Mouse (Mus musculus): ENCODE data around the gene Pmepa1. TPM values are rescaled to one million over a fixed set of nuclear protein-coding genes. Genes with fewer than 3 reads are reported as not detected.

The Pmepa1 gene
- polyA plus RNA-seq, 1 experiment from 2014 or later: 12.0 TPM

DNA sequence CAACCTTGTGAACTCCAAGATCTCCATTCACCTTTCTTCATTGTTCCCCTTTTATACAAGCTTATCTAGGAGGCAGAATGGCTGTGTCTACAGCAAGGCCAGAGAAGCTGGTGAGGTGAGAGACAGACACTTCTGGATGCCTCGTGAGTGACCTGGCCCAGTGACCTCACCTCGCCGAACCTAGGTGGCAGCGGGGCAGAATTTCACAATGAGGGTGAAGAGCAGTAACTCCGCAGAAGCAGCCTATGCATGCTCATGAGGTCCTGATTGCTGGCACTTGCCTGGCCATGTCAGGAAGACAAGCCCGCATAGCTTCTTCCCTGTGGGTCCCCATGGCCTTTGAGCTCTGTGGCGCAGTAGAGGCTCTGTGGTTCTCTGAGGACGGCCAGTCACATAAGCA lies 5.9 kb upstream of the Pmepa1 start:
- Histone ChIP-seq H3K9me3 (ENCODE audit: control insufficient read depth, low read length) (no peaks in the 10 kb centered on the region), H3K4me3 (ENCODE audit: low read depth, low read length) (no peak overlapping the region), H3K9ac (ENCODE audit: low read length) (no peak overlapping the region), H3K36me3 (ENCODE audit: control insufficient read depth, insufficient read depth, low read length) (no peaks in the 10 kb centered on the region), H3K4me1 (replicated peaks; ENCODE audit: control insufficient read depth, insufficient read depth, low read length) (peaks cover 8% of the 10 kb centered on the region; the same call in 1 of the 2 replicates), H3K27me3 (replicated peaks; ENCODE audit: control insufficient read depth, insufficient read depth, low read length) (no peaks in the 10 kb centered on the region), H3K4me2 (ENCODE audit: low read length) (no peak overlapping the region), H3K27ac (ENCODE audit: low read depth) (no peak overlapping the region)
- 83% methylated on average over 8 of the region's 8 CpGs for whole genome bisulfite sequencing
- no peak for ATAC-seq (replicated peaks; ENCODE audit: low FRiP score, low TSS enrichment, low read depth)
- no peak for DNase-seq (ENCODE audit: low spot score)

DNA sequence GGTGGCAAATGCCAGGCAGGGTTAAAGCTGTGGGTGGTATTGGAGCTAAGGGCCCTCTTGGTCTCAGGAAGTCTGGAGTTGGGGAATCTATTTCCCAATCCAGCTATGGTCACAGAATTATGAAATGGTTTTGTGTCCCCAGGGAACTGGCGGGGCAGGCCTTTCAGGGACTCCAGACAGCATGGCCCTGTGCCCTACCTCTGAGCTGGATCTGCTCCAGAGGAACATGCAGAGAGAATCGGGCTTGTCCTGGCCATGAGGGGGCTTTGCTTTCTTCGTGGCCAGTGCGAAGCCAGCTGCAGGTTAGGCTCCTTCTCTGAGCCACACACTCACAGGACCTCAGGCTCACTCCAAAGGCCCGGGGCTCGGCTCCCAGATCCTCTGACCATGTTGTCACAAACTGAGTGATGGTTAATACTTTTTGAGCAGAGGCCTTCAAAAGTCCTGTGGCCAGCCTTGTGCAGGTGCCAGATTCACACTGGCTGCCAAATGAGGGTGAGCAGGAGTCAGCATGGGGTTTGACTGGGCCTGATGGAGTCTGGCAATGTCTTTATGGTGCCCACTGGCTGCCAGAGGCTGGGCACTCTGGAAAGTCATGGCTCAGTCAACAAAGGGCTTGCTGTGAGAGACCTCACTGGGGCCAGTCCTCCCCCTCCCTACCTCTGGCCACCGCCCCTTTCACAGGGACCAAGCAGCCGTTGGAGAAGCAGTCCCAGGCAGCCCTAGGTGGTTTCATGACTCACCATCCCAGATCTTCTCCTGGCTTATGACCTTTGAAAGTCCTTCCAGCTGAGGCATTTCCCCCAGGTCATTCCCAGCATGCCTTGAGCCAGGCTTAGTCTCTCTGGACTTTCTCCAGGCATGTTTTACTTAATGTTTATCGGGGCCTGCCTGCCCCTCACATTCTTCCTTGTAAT lies 4.9 kb upstream of the Pmepa1 start:
- H3K27ac ChIP-seq (ENCODE audit: low read depth): no peak overlapping the region
- ATAC-seq (replicated peaks; ENCODE audit: low FRiP score, low TSS enrichment, low read depth): no peak
- WGBS: 68% methylated on average over 9 of the region's 9 CpGs

DNA sequence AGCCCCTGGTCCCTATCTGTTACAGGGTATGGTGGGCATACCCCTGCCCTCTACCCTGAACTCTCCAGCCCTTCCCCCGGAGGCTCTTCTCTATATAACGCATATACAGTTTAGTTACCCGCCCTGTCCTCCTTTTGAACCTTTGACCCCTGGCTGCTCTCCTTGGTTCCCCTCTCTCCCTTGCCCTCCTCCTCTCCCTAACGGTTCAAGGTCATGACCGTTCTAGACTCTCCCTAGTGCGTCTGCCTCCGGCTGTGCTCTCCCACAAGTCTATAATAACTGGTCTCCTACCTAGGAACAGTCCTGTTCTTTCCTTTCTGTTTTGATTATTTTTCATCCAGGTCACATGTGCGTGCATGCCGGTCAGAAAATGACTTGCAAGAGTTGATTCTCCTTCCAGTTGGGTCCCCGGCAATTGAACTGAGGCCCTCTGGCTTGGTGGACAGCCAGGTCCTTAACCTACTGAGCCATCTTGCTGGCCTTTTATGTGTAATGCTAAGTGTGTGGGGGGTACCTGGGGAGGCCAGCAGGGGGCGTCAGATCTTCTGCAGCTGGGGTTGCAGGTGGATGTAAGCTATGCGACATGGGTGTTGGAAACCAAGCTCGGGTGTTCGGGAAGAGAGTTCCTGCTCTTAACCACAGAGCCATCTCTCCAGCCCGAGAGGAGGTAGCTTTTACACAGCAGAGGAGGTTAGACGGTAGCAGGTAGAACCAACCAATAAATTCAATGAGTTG lies 2.7 kb upstream of the Pmepa1 start:
- H3K27ac ChIP-seq (ENCODE audit: low read depth): no peak overlapping the region
- no peak for ATAC-seq (replicated peaks; ENCODE audit: low FRiP score, low TSS enrichment, low read depth)
- no peaks in the 10 kb centered on the region for H3K36me3 ChIP-seq (ENCODE audit: control insufficient read depth, insufficient read depth, low read length)
- H3K9ac ChIP-seq (ENCODE audit: low read length): no peak overlapping the region
- H3K4me1 ChIP-seq (replicated peaks; ENCODE audit: control insufficient read depth, insufficient read depth, low read length): peaks cover 12% of the 10 kb centered on the region
- WGBS: 69% methylated on average over 16 of the region's 16 CpGs
- DNase-seq (ENCODE audit: low spot score): no peak
- H3K4me2 ChIP-seq (ENCODE audit: low read length): no peak overlapping the region
- H3K9me3 ChIP-seq (ENCODE audit: control insufficient read depth, low read length): no peaks in the 10 kb centered on the region
- no peak overlapping the region for H3K4me3 ChIP-seq (ENCODE audit: low read depth, low read length)
- no peaks in the 10 kb centered on the region for H3K27me3 ChIP-seq (replicated peaks; ENCODE audit: control insufficient read depth, insufficient read depth, low read length)

More for the DNA sequence above, 4.9 kb upstream of the Pmepa1 start:
- DNase-seq (ENCODE audit: low spot score): no peak
- Histone ChIP-seq H3K4me3 (ENCODE audit: low read depth, low read length) (no peak overlapping the region), H3K4me1 (replicated peaks; ENCODE audit: control insufficient read depth, insufficient read depth, low read length) (peaks cover 8% of the 10 kb centered on the region; the same call in 1 of the 2 replicates), H3K9ac (ENCODE audit: low read length) (no peak overlapping the region), H3K27me3 (replicated peaks; ENCODE audit: control insufficient read depth, insufficient read depth, low read length) (no peaks in the 10 kb centered on the region), H3K4me2 (ENCODE audit: low read length) (no peak overlapping the region), H3K36me3 (ENCODE audit: control insufficient read depth, insufficient read depth, low read length) (no peaks in the 10 kb centered on the region), H3K9me3 (ENCODE audit: control insufficient read depth, low read length) (no peaks in the 10 kb centered on the region)

DNA sequence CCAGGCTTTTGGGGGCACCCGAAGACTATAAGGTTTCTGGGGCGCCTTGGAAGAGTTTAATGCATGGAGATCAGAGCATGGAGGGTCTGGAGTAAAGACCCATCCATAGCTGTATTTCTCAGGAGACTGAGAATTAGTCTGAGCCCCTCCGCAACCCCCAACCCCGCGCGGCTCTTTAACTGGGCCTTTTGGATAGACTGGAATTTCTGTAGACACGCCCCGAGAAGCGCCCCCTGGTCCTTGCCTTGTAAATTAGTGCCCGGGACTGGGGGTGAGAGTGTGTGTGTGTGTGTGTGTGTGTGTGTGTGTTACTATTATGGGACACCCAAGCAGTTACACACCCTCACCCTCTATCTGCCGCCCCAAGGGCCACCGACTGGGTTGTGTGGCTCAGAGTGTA lies 526 bp upstream of the Pmepa1 start:
- Histone ChIP-seq H3K4me1 (replicated peaks; ENCODE audit: control insufficient read depth, insufficient read depth, low read length) (peaks cover 30% of the 10 kb centered on the region), H3K4me3 (ENCODE audit: low read depth, low read length) (peak overlapping the region; percentile 96), H3K4me2 (ENCODE audit: low read length) (peak overlapping the region; percentile 81), H3K9ac (ENCODE audit: low read length) (peak overlapping the region; percentile 68), H3K27me3 (replicated peaks; ENCODE audit: control insufficient read depth, insufficient read depth, low read length) (no peaks in the 10 kb centered on the region), H3K36me3 (ENCODE audit: control insufficient read depth, insufficient read depth, low read length) (no peaks in the 10 kb centered on the region), H3K27ac (ENCODE audit: low read depth) (peak overlapping the region; percentile 87), H3K9me3 (ENCODE audit: control insufficient read depth, low read length) (no peaks in the 10 kb centered on the region)
- WGBS: 4% methylated on average over 12 of the region's 12 CpGs
- ATAC-seq (replicated peaks; ENCODE audit: low FRiP score, low TSS enrichment, low read depth) (peak; percentile 20), DNase-seq (ENCODE audit: low spot score) (no peak)

DNA sequence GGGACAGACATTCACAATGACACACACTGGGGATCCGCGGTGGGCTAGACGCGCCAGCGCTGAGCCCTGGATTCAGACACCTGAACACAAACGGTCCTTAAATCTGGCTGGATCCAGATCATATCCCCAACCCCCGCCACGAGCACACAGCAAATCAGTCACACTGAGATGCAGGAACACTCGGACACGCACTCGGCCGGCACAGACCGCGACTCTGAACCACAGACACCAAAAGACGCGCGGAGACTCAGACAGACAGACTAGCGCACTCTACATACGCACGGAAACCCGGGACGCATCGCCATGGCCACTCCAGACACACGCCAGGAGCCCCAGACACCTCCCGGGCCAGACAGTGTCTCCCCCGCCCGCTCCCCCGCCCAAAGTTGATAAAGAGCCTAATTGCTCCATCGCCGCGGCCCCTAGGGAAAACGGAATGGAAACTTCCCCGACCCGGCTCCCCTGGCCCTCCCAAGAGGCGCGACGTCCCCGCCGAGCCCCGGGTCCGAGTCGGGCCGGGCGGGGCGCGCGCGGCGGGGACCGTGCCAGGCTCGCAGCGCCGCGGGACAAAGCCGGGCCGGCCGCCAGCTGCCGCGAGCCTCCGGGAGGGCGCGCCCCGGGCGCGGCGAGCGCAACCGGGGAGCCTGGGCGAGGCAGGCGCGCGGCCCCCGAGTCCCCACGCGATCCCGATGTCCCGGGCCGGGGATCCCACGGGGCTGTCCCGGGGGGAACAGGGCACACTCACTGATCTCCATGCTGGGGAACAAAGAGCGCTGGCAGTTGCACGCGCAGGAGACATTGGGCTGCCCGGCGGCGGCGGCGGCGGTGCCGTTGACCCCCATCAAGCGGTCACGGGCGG lies 761 bp downstream of the Pmepa1 start:
- under 1% methylated on average over 91 of the region's 93 CpGs for WGBS
- H3K4me3 ChIP-seq (ENCODE audit: low read depth, low read length): peak overlapping the region; percentile 96
- no peaks in the 10 kb centered on the region for H3K9me3 ChIP-seq (ENCODE audit: control insufficient read depth, low read length)
- no peaks in the 10 kb centered on the region for H3K27me3 ChIP-seq (replicated peaks; ENCODE audit: control insufficient read depth, insufficient read depth, low read length)
- peaks cover 33% of the 10 kb centered on the region for H3K4me1 ChIP-seq (replicated peaks; ENCODE audit: control insufficient read depth, insufficient read depth, low read length)
- no peaks in the 10 kb centered on the region for H3K36me3 ChIP-seq (ENCODE audit: control insufficient read depth, insufficient read depth, low read length)
- ATAC-seq (replicated peaks; ENCODE audit: low FRiP score, low TSS enrichment, low read depth) (peak; percentile 29), DNase-seq (ENCODE audit: low spot score) (peak; percentile 81)
- H3K27ac ChIP-seq (ENCODE audit: low read depth): peak overlapping the region; percentile 87
- H3K4me2 ChIP-seq (ENCODE audit: low read length): peak overlapping the region; percentile 81
- peak overlapping the region; percentile 98 for H3K9ac ChIP-seq (ENCODE audit: low read length)

DNA sequence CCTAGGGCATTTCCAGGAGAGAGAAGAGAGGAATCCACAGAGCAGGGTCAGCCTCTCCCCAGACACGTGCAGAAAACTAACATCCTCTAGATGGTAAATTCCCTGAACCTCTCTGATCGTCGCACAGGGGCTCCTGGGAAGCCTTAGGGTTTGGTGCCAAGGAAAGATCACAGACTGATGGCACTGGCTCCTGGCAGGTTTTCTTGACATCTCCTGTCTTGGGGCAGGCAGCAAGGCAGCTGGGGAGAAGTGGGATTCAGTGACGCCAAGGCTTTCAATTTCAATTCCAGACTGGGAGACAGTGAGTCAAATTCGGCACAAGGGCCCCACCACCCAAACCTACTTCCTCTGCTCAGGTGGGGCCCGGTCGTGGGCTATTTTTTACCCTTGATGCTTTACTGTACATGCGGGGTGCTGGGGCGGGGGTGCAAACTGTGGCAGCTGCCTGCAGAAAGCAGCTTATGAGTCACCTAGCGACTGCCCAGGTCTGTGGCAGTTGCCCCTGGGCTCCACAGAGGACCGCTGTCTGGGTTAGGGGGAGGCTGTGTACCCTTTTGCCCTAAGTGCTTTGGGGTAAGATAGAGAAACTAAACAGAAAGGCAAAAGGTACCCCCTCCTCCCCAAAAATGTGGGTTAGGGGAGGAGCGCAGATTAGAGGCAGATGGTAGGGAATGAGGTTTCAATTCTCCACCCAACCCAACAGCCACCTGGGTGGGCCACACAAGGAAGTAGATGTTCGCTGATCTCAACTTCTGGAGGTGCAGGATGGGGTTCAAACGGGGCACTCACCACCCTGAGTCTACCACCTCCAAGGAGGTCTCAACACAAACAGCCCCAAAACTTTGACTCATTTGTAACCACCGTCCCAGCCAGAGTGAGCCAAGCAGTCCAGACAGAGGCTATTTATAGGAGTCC lies 1.6 kb downstream of the Pmepa1 start:
- DNase-seq (ENCODE audit: low spot score): peak; percentile 60
- Histone ChIP-seq H3K4me1 (replicated peaks; ENCODE audit: control insufficient read depth, insufficient read depth, low read length) (peaks cover 40% of the 10 kb centered on the region), H3K27me3 (replicated peaks; ENCODE audit: control insufficient read depth, insufficient read depth, low read length) (no peaks in the 10 kb centered on the region), H3K4me3 (ENCODE audit: low read depth, low read length) (peak overlapping the region; percentile 96), H3K9me3 (ENCODE audit: control insufficient read depth, low read length) (no peaks in the 10 kb centered on the region), H3K36me3 (ENCODE audit: control insufficient read depth, insufficient read depth, low read length) (no peaks in the 10 kb centered on the region), H3K27ac (ENCODE audit: low read depth) (peak overlapping the region; percentile 87), H3K4me2 (ENCODE audit: low read length) (peak overlapping the region; percentile 81), H3K9ac (ENCODE audit: low read length) (peak overlapping the region; percentile 98)
- WGBS: 11% methylated on average over 15 of the region's 15 CpGs
- peak; percentile 10; the same call in 1 of the 2 replicates for ATAC-seq (replicated peaks; ENCODE audit: low FRiP score, low TSS enrichment, low read depth)

DNA sequence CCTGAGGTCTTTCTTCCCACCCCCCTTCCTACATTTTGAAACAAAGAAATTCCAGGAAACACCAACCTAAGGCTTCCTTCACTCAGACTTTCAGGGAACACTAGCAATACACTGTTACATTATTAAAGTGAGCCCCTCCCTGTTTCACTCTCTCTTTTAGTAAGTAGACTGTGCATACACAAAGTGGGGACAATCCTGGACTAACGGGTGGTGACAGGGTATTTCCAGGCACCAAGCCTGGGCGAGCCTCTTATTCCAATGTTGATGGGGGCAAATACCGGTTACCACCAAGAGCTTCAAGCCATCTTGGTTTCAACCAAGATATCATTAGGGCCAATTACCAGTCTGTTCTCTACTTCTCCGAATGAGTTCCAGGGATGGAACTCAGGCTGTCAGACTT lies 2.4 kb downstream of the Pmepa1 start:
- H3K9ac ChIP-seq (ENCODE audit: low read length): peak overlapping the region; percentile 98
- 66% methylated on average over 4 of the region's 4 CpGs for WGBS

More for the DNA sequence above, 2.4 kb downstream of the Pmepa1 start:
- H3K36me3 ChIP-seq (ENCODE audit: control insufficient read depth, insufficient read depth, low read length): 0 out of 2 replicates have a peak, but pooled peaks cover 5% of the 10 kb centered on the region
- no peaks in the 10 kb centered on the region for H3K9me3 ChIP-seq (ENCODE audit: control insufficient read depth, low read length)
- peak overlapping the region; percentile 81 for H3K4me2 ChIP-seq (ENCODE audit: low read length)
- ATAC-seq (replicated peaks; ENCODE audit: low FRiP score, low TSS enrichment, low read depth) (no peak), DNase-seq (ENCODE audit: low spot score) (peak; percentile 50)
- peaks cover 43% of the 10 kb centered on the region for H3K4me1 ChIP-seq (replicated peaks; ENCODE audit: control insufficient read depth, insufficient read depth, low read length)
- peak overlapping the region; percentile 96 for H3K4me3 ChIP-seq (ENCODE audit: low read depth, low read length)
- no peak overlapping the region for H3K27ac ChIP-seq (ENCODE audit: low read depth)
- no peaks in the 10 kb centered on the region for H3K27me3 ChIP-seq (replicated peaks; ENCODE audit: control insufficient read depth, insufficient read depth, low read length)
